Mouse (Mus musculus) forebrain, embryonic 11.5 days (tissue): ENCODE data around the gene Olfm2. TPM values are rescaled to one million over a fixed set of nuclear protein-coding genes. Genes with fewer than 3 reads are reported as not detected.
A peak's percentile ranks its signal among the peaks of the same experiment; 100 is the strongest.

Source experiments
- ATAC-seq: fragments of 200-750 bp; cut with Nextera tagmentation; replicated peaks from 2 replicates; pipeline ENCODE4 v1.8.0; 2017; ENCODE audit warnings: moderate TSS enrichment; ENCODE audit not compliant: low FRiP score
- DNase-seq: peaks from one replicate; pipeline ENCODE4 v3.0.0-alpha.2; 2017; ENCODE audit warnings: low spot score
- H3K27ac ChIP-seq: fragments of 300-500 bp; sonication (generic); 2 replicates; pipeline ENCODE4 v1.5.1; 2014; ENCODE audit warnings: low read depth, low read length
- H3K27me3 ChIP-seq: fragments of 300-500 bp; sonication (generic); 2 replicates; pipeline ENCODE4 v1.6.1; 2014; ENCODE audit warnings: mild to moderate bottlenecking, low read length, mixed read lengths; ENCODE audit not compliant: control insufficient read depth, insufficient read depth
- H3K36me3 ChIP-seq: fragments of 300-500 bp; sonication (generic); 2 replicates; pipeline ENCODE4 v1.6.1; 2014; ENCODE audit warnings: mild to moderate bottlenecking, low read length, moderate library complexity, mixed read lengths; ENCODE audit not compliant: control insufficient read depth, insufficient read depth
- H3K4me1 ChIP-seq: fragments of 300-500 bp; sonication (generic); replicated peaks from 2 replicates; pipeline ENCODE4 v1.6.1; 2014; ENCODE audit warnings: low read length, mixed read lengths; ENCODE audit not compliant: control insufficient read depth, insufficient read depth
- H3K4me2 ChIP-seq: fragments of 300-500 bp; sonication (generic); 2 replicates; pipeline ENCODE4 v1.6.1; 2014; ENCODE audit warnings: low read depth, mild to moderate bottlenecking, low read length, moderate library complexity, mixed read lengths; ENCODE audit not compliant: severe bottlenecking
- H3K4me3 ChIP-seq: fragments of 300-500 bp; sonication (generic); 2 replicates; pipeline ENCODE4 v1.5.1; 2014; ENCODE audit warnings: low read depth, low read length
- H3K9ac ChIP-seq: fragments of 300-500 bp; sonication (generic); 2 replicates; pipeline ENCODE4 v1.6.1; 2014; ENCODE audit warnings: low read length
- H3K9me3 ChIP-seq: fragments of 300-500 bp; sonication (generic); 2 replicates; pipeline ENCODE4 v1.6.1; 2016; ENCODE audit warnings: low read length, mixed read lengths; ENCODE audit not compliant: control insufficient read depth
- WGBS: fragments of 180-500 bp; shearing (Covaris S2); extraction: QIAGEN DNeasy Blood & Tissue Kit; methylation state at CpG from one replicate; pipeline ENCODE4 v1.1.7; 2014; 5-methylcytosine and 5-hydroxymethylcytosine counted together
- polyA plus RNA-seq: library from polyadenylated mRNA; unstranded; fragments of >200 nt; fragmentation: Nextera tagmentation; extraction: Ambion mirVana; gene quantifications from 2 replicates; pipeline ENCODE4 v1.2.1, GENCODE M21; 2014

Gene Olfm2
- polyA plus RNA-seq, 1 experiment from 2014 or later, result 15.4 TPM

- H3K36me3 ChIP-seq, result peaks cover 8% of the 10 kb centered on the region; the same call in 1 of the 2 replicates
These were observed 81.0 kb downstream of the Olfm2 start for GRCm38 (mm10) chr9:20664982-20665637.

GRCm38 (mm10) chr9:20664366-20664765 is 81.8 kb downstream of the Olfm2 start:
- Histone ChIP-seq H3K9me3 (no peaks in the 10 kb centered on the region), H3K9ac (no peak overlapping the region), H3K36me3 (peaks cover 8% of the 10 kb centered on the region; the same call in 1 of the 2 replicates), H3K27ac (0 out of 2 replicates have a peak overlapping the region, but pooled peaks have one; percentile 50), H3K4me3 (no peak overlapping the region), H3K4me2 (no peak overlapping the region), H3K4me1 (peaks cover 12% of the 10 kb centered on the region), H3K27me3 (no peaks in the 10 kb centered on the region)
- ATAC-seq (0 out of 2 replicates have a peak, but pooled peaks have one; percentile 26), DNase-seq (no peak)
- WGBS, result 83% methylated on average over 2 of the region's 2 CpGs

More at GRCm38 (mm10) chr9:20664982-20665637, 81.0 kb downstream of the Olfm2 start:
- WGBS, result 80% methylated on average over 5 of the region's 5 CpGs
- no peaks in the 10 kb centered on the region for H3K27me3 ChIP-seq
- no peaks in the 10 kb centered on the region for H3K9me3 ChIP-seq
- ATAC-seq (no peak), DNase-seq (no peak)
- no peak overlapping the region for H3K4me2 ChIP-seq
- no peak overlapping the region for H3K9ac ChIP-seq
- H3K4me3 ChIP-seq, result no peak overlapping the region
- peaks cover 12% of the 10 kb centered on the region for H3K4me1 ChIP-seq
- H3K27ac ChIP-seq, result peak overlapping the region; percentile 21; the same call in 1 of the 2 replicates

GRCm38 (mm10) chr9:20663956-20664355 is 82.2 kb downstream of the Olfm2 start:
- H3K27me3 ChIP-seq, result no peaks in the 10 kb centered on the region
- DNase-seq, result no peak
- H3K4me3 ChIP-seq, result no peak overlapping the region
- H3K36me3 ChIP-seq, result peaks cover 8% of the 10 kb centered on the region; the same call in 1 of the 2 replicates
- 0 out of 2 replicates have a peak overlapping the region, but pooled peaks have one; percentile 50 for H3K27ac ChIP-seq
- no peaks in the 10 kb centered on the region for H3K9me3 ChIP-seq
- whole genome bisulfite sequencing, result 98% methylated on average over 2 of the region's 2 CpGs
- H3K4me1 ChIP-seq, result peaks cover 12% of the 10 kb centered on the region
- no peak overlapping the region for H3K9ac ChIP-seq
- ATAC-seq, result 0 out of 2 replicates have a peak, but pooled peaks have one; percentile 1
- H3K4me2 ChIP-seq, result no peak overlapping the region

GRCm38 (mm10) chr9:20662874-20663273 is 83.3 kb downstream of the Olfm2 start:
- WGBS, result 98% methylated on average over 8 of the region's 8 CpGs
- H3K4me2 ChIP-seq, result no peak overlapping the region
- no peak overlapping the region for H3K4me3 ChIP-seq
- DNase-seq (no peak), ATAC-seq (no peak)
- peaks cover 12% of the 10 kb centered on the region for H3K4me1 ChIP-seq
- peaks cover 8% of the 10 kb centered on the region; the same call in 1 of the 2 replicates for H3K36me3 ChIP-seq
- no peaks in the 10 kb centered on the region for H3K9me3 ChIP-seq
- no peaks in the 10 kb centered on the region for H3K27me3 ChIP-seq
- no peak overlapping the region for H3K27ac ChIP-seq
- H3K9ac ChIP-seq, result no peak overlapping the region

GRCm38 (mm10) chr9:20662325-20662724 is 83.8 kb downstream of the Olfm2 start:
- Histone ChIP-seq H3K9ac (no peak overlapping the region), H3K4me3 (no peak overlapping the region), H3K9me3 (no peaks in the 10 kb centered on the region), H3K4me2 (no peak overlapping the region), H3K27ac (no peak overlapping the region), H3K36me3 (peaks cover 8% of the 10 kb centered on the region; the same call in 1 of the 2 replicates), H3K4me1 (peaks cover 12% of the 10 kb centered on the region), H3K27me3 (no peaks in the 10 kb centered on the region)
- WGBS, result 64% methylated on average over 3 of the region's 3 CpGs
- ATAC-seq, result no peak
- peak; percentile 83 for DNase-seq

- ATAC-seq (no peak), DNase-seq (no peak)
- no peaks in the 10 kb centered on the region for H3K27me3 ChIP-seq
- H3K9ac ChIP-seq, result no peak overlapping the region
- H3K4me1 ChIP-seq, result peaks cover 9% of the 10 kb centered on the region; the same call in 1 of the 2 replicates
- no peak overlapping the region for H3K4me2 ChIP-seq
- peaks cover 11% of the 10 kb centered on the region for H3K36me3 ChIP-seq
- H3K9me3 ChIP-seq, result no peaks in the 10 kb centered on the region
- WGBS, result 94% methylated on average over 3 of the region's 3 CpGs
- no peak overlapping the region for H3K27ac ChIP-seq
- H3K4me3 ChIP-seq, result no peak overlapping the region
These were observed 88.6 kb downstream of the Olfm2 start for GRCm38 (mm10) chr9:20657546-20657945.

- DNase-seq (no peak), ATAC-seq (no peak)
- H3K36me3 ChIP-seq, result peaks cover 7% of the 10 kb centered on the region
- WGBS, result 89% methylated on average over 3 of the region's 3 CpGs
- no peaks in the 10 kb centered on the region for H3K9me3 ChIP-seq
- no peaks in the 10 kb centered on the region for H3K27me3 ChIP-seq
- no peak overlapping the region for H3K27ac ChIP-seq
- H3K4me2 ChIP-seq, result no peak overlapping the region
- H3K4me3 ChIP-seq, result no peak overlapping the region
- no peak overlapping the region for H3K9ac ChIP-seq
- peaks cover 15% of the 10 kb centered on the region for H3K4me1 ChIP-seq
These were observed 92.3 kb downstream of the Olfm2 start for GRCm38 (mm10) chr9:20653859-20654258.

GRCm38 (mm10) chr9:20652260-20652658 is 93.9 kb downstream of the Olfm2 start:
- Histone ChIP-seq H3K4me3 (peak overlapping the region; percentile 95), H3K4me2 (peak overlapping the region; percentile 68), H3K4me1 (peaks cover 15% of the 10 kb centered on the region), H3K9me3 (no peaks in the 10 kb centered on the region), H3K27ac (peak overlapping the region; percentile 37; the same call in 1 of the 2 replicates), H3K27me3 (no peaks in the 10 kb centered on the region), H3K9ac (peak overlapping the region; percentile 87), H3K36me3 (peaks cover 7% of the 10 kb centered on the region)
- ATAC-seq, result peak; percentile 28
- DNase-seq, result peak; percentile 73
- under 1% methylated on average over 25 of the region's 25 CpGs for WGBS
